Mouse (Mus musculus) thymus, postnatal 25 days (tissue): ENCODE data around the gene Cxcl9.

Experiments used
- DNase-seq: peaks from one replicate; pipeline ENCODE4 v3.0.0; 2022

The Cxcl9 gene

GRCm38 (mm10) chr5:92277437-92278394 is 50.2 kb downstream of the Cxcl9 start, which contains the start of gene Naaa:
TSS of gene Naaa (minus strand) at chr5:92278170.
- DNase-seq = peak; percentile 80
